Mouse (Mus musculus): ENCODE measurements around the gene Cfap61. TPM values are rescaled to one million over a fixed set of nuclear protein-coding genes. Genes with fewer than 3 reads are reported as not detected.
A peak's percentile ranks its signal among the peaks of the same experiment; 100 is the strongest.

Gene Cfap61
- polyA plus RNA-seq, 1 experiment from 2014 or later, result 0.08 TPM

DNA sequence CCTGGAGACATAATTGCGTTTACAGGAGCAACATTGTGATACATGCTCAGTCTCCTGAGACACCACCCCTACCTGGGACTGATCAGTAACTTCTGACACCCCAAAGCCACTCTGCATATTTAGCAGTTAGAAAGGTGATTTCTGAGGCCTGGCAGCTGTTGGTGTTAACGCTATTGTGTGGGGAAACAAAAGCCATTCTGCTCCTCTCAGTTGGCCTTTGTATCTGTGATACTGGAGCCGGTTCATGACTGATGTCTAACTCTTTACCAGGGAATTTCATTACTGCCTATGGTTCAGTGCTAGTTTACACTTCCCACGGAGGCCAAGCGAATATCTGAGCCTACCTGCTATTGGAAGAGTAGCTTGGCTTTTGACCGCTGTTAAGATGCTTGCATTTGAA, 138.7 kb downstream of the Cfap61 start:
- Histone ChIP-seq H3K4me1 (ENCODE audit: control insufficient read depth, insufficient read depth, low read length) (no peaks in the 10 kb centered on the region), H3K27me3 (ENCODE audit: control insufficient read depth, insufficient read depth, low read length) (no peaks in the 10 kb centered on the region), H3K4me3 (ENCODE audit: low read depth, low read length) (no peak overlapping the region), H3K9ac (ENCODE audit: low read length) (no peak overlapping the region), H3K9me3 (ENCODE audit: control insufficient read depth, low read length) (no peaks in the 10 kb centered on the region), H3K27ac (replicated peaks; ENCODE audit: low read depth, low read length) (no peak overlapping the region), H3K36me3 (ENCODE audit: control insufficient read depth, insufficient read depth, low read length) (no peaks in the 10 kb centered on the region), H3K4me2 (ENCODE audit: low read depth, severe bottlenecking) (no peak overlapping the region)
- no peak for ATAC-seq (ENCODE audit: insufficient number of reproducible peaks, low FRiP score, low TSS enrichment, low read depth)
- no peak for DNase-seq (ENCODE audit: low spot score)
- 53% methylated on average over 6 of the region's 6 CpGs for WGBS

DNA sequence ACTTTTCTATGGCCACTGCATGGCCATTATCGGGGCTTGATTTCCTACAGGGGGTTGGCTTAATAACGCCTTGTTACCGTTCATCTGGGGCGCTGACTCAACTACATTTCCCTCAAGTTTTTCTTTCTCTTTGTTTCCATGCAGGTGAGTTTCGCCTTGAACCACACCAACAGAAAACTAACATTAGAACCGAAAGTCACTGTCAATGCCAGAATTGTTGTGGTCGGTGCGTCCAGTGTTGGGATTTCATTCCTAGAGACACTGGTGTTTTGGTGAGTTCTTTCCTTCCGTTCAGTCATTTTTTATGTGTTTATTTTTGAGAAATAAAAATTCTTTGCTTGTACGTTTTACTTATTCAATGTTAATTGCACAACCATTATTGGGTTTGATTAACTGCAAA, 142.5 kb downstream of the Cfap61 start:
- Histone ChIP-seq H3K4me1 (ENCODE audit: control insufficient read depth, insufficient read depth, low read length) (no peaks in the 10 kb centered on the region), H3K9ac (ENCODE audit: low read length) (no peak overlapping the region), H3K9me3 (ENCODE audit: control insufficient read depth, low read length) (no peaks in the 10 kb centered on the region), H3K27ac (replicated peaks; ENCODE audit: low read depth, low read length) (no peak overlapping the region), H3K36me3 (ENCODE audit: control insufficient read depth, insufficient read depth, low read length) (no peaks in the 10 kb centered on the region), H3K4me3 (ENCODE audit: low read depth, low read length) (no peak overlapping the region), H3K27me3 (ENCODE audit: control insufficient read depth, insufficient read depth, low read length) (no peaks in the 10 kb centered on the region), H3K4me2 (ENCODE audit: low read depth, severe bottlenecking) (no peak overlapping the region)
- DNase-seq (ENCODE audit: low spot score), result no peak
- WGBS, result 92% methylated on average over 10 of the region's 10 CpGs
- no peak for ATAC-seq (ENCODE audit: insufficient number of reproducible peaks, low FRiP score, low TSS enrichment, low read depth)

GRCm38 (mm10) chr2:146080282-146080681, 145.7 kb downstream of the Cfap61 start:
- 96% methylated on average over 4 of the region's 4 CpGs for WGBS
- Histone ChIP-seq H3K4me2 (ENCODE audit: low read depth, severe bottlenecking) (no peak overlapping the region), H3K4me3 (ENCODE audit: low read depth, low read length) (no peak overlapping the region), H3K27ac (replicated peaks; ENCODE audit: low read depth, low read length) (no peak overlapping the region), H3K27me3 (ENCODE audit: control insufficient read depth, insufficient read depth, low read length) (no peaks in the 10 kb centered on the region), H3K36me3 (ENCODE audit: control insufficient read depth, insufficient read depth, low read length) (no peaks in the 10 kb centered on the region), H3K9ac (ENCODE audit: low read length) (no peak overlapping the region), H3K4me1 (ENCODE audit: control insufficient read depth, insufficient read depth, low read length) (peaks cover 6% of the 10 kb centered on the region; the same call in 1 of the 2 replicates), H3K9me3 (ENCODE audit: control insufficient read depth, low read length) (no peaks in the 10 kb centered on the region)
- no peak for ATAC-seq (ENCODE audit: insufficient number of reproducible peaks, low FRiP score, low TSS enrichment, low read depth)
- DNase-seq (ENCODE audit: low spot score), result no peak

GRCm38 (mm10) chr2:146083326-146083871, 148.8 kb downstream of the Cfap61 start:
- whole genome bisulfite sequencing, result 39% methylated on average over 6 of the region's 6 CpGs
- Histone ChIP-seq H3K27me3 (ENCODE audit: control insufficient read depth, insufficient read depth, low read length) (no peaks in the 10 kb centered on the region), H3K4me3 (ENCODE audit: low read depth, low read length) (no peak overlapping the region), H3K4me1 (ENCODE audit: control insufficient read depth, insufficient read depth, low read length) (peaks cover 6% of the 10 kb centered on the region; the same call in 1 of the 2 replicates), H3K36me3 (ENCODE audit: control insufficient read depth, insufficient read depth, low read length) (no peaks in the 10 kb centered on the region), H3K27ac (replicated peaks; ENCODE audit: low read depth, low read length) (no peak overlapping the region), H3K9ac (ENCODE audit: low read length) (no peak overlapping the region), H3K9me3 (ENCODE audit: control insufficient read depth, low read length) (no peaks in the 10 kb centered on the region), H3K4me2 (ENCODE audit: low read depth, severe bottlenecking) (no peak overlapping the region)
- ATAC-seq (ENCODE audit: insufficient number of reproducible peaks, low FRiP score, low TSS enrichment, low read depth), result no peak
- peak; percentile 33 for DNase-seq (ENCODE audit: low spot score)

DNA sequence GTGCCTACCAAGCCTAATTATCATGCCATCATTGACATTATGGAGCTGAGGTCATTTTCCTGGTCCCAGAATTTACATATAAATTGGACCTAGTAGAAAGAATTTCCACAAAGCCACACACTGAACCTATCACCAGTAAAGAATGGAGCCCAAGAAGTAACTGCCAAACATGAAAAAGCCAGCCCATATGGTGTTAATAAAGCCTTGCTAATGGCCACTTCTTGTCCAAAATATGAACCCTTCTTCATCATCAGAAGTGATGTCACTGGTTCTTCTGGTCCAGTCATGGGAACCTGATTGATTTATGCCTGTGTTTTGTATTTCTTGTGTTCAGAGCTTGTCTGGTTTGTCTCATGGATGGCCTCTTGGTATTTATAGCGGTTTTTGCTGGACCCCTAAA, 152.8 kb downstream of the Cfap61 start:
- H3K4me3 ChIP-seq (ENCODE audit: low read depth, low read length), result no peak overlapping the region
- DNase-seq (ENCODE audit: low spot score) (no peak), ATAC-seq (ENCODE audit: insufficient number of reproducible peaks, low FRiP score, low TSS enrichment, low read depth) (no peak)
- H3K4me1 ChIP-seq (ENCODE audit: control insufficient read depth, insufficient read depth, low read length), result peaks cover 11% of the 10 kb centered on the region; the same call in 1 of the 2 replicates
- no peak overlapping the region for H3K27ac ChIP-seq (replicated peaks; ENCODE audit: low read depth, low read length)
- H3K9ac ChIP-seq (ENCODE audit: low read length), result no peak overlapping the region
- H3K4me2 ChIP-seq (ENCODE audit: low read depth, severe bottlenecking), result no peak overlapping the region
- H3K9me3 ChIP-seq (ENCODE audit: control insufficient read depth, low read length), result no peaks in the 10 kb centered on the region
- H3K36me3 ChIP-seq (ENCODE audit: control insufficient read depth, insufficient read depth, low read length), result no peaks in the 10 kb centered on the region
- 85% methylated on average over 1 of the region's 1 CpGs for WGBS
- H3K27me3 ChIP-seq (ENCODE audit: control insufficient read depth, insufficient read depth, low read length), result no peaks in the 10 kb centered on the region

GRCm38 (mm10) chr2:146089157-146089692, 154.6 kb downstream of the Cfap61 start:
- 0 out of 2 replicates have a peak, but pooled peaks cover 5% of the 10 kb centered on the region for H3K4me1 ChIP-seq (ENCODE audit: control insufficient read depth, insufficient read depth, low read length)
- H3K27ac ChIP-seq (replicated peaks; ENCODE audit: low read depth, low read length), result no peak overlapping the region
- no peaks in the 10 kb centered on the region for H3K36me3 ChIP-seq (ENCODE audit: control insufficient read depth, insufficient read depth, low read length)
- ATAC-seq (ENCODE audit: insufficient number of reproducible peaks, low FRiP score, low TSS enrichment, low read depth), result no peak
- no peak overlapping the region for H3K9ac ChIP-seq (ENCODE audit: low read length)
- H3K4me3 ChIP-seq (ENCODE audit: low read depth, low read length), result no peak overlapping the region
- no peaks in the 10 kb centered on the region for H3K27me3 ChIP-seq (ENCODE audit: control insufficient read depth, insufficient read depth, low read length)
- H3K9me3 ChIP-seq (ENCODE audit: control insufficient read depth, low read length), result no peaks in the 10 kb centered on the region
- whole genome bisulfite sequencing, result 40% methylated on average over 6 of the region's 6 CpGs
- DNase-seq (ENCODE audit: low spot score), result no peak
- no peak overlapping the region for H3K4me2 ChIP-seq (ENCODE audit: low read depth, severe bottlenecking)

- no peaks in the 10 kb centered on the region for H3K9me3 ChIP-seq (ENCODE audit: control insufficient read depth, low read length)
- H3K4me2 ChIP-seq (ENCODE audit: low read depth, severe bottlenecking), result no peak overlapping the region
- H3K9ac ChIP-seq (ENCODE audit: low read length), result no peak overlapping the region
- no peak overlapping the region for H3K27ac ChIP-seq (replicated peaks; ENCODE audit: low read depth, low read length)
- no peaks in the 10 kb centered on the region for H3K27me3 ChIP-seq (ENCODE audit: control insufficient read depth, insufficient read depth, low read length)
- ATAC-seq (ENCODE audit: insufficient number of reproducible peaks, low FRiP score, low TSS enrichment, low read depth) (no peak), DNase-seq (ENCODE audit: low spot score) (no peak)
- 91% methylated on average over 5 of the region's 5 CpGs for WGBS
- H3K36me3 ChIP-seq (ENCODE audit: control insufficient read depth, insufficient read depth, low read length), result no peaks in the 10 kb centered on the region
- H3K4me3 ChIP-seq (ENCODE audit: low read depth, low read length), result no peak overlapping the region
- no peaks in the 10 kb centered on the region for H3K4me1 ChIP-seq (ENCODE audit: control insufficient read depth, insufficient read depth, low read length)
Observed at GRCm38 (mm10) chr2:146097532-146097931, 162.9 kb downstream of the Cfap61 start.

- H3K4me2 ChIP-seq (ENCODE audit: low read depth, severe bottlenecking), result no peak overlapping the region
- H3K36me3 ChIP-seq (ENCODE audit: control insufficient read depth, insufficient read depth, low read length), result no peaks in the 10 kb centered on the region
- no peaks in the 10 kb centered on the region for H3K27me3 ChIP-seq (ENCODE audit: control insufficient read depth, insufficient read depth, low read length)
- no peak overlapping the region for H3K27ac ChIP-seq (replicated peaks; ENCODE audit: low read depth, low read length)
- 50% methylated on average over 16 of the region's 16 CpGs for WGBS
- H3K4me1 ChIP-seq (ENCODE audit: control insufficient read depth, insufficient read depth, low read length), result no peaks in the 10 kb centered on the region
- ATAC-seq (ENCODE audit: insufficient number of reproducible peaks, low FRiP score, low TSS enrichment, low read depth), result peak; percentile 54; the same call in 1 of the 2 replicates
- no peaks in the 10 kb centered on the region for H3K9me3 ChIP-seq (ENCODE audit: control insufficient read depth, low read length)
- peak; percentile 42 for DNase-seq (ENCODE audit: low spot score)
- no peak overlapping the region for H3K4me3 ChIP-seq (ENCODE audit: low read depth, low read length)
- no peak overlapping the region for H3K9ac ChIP-seq (ENCODE audit: low read length)
Observed at GRCm38 (mm10) chr2:146098853-146099717, 164.5 kb downstream of the Cfap61 start.
